Mouse (Mus musculus): ENCODE results near the gene Htra1.

DNA sequence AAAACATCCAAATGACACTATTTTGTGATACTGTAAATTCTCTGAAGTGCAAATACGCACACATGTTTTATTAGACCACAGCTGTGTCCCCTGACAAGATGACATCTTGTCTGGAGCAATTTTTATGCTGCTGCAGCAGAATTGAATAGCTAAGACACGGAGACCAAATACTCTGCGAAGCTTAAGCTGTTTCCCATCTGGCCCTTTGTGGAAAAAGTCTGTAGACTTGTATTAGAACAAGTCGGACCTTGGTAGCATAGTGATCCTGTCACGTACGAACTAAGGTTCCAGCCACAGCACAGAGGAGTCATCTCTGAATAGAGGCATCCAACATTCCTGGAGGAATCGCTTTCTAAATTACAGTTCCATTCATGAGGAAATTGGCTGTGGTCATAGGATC lies 48.4 kb downstream of the Htra1 start:
- TF ChIP-seq CTCF (IDR thresholded peaks at IDR 0.05; ENCODE audit: borderline replicate concordance, insufficient read depth, low read depth, low read length) (no peak), POLR2A (IDR thresholded peaks at IDR 0.05; ENCODE audit: borderline replicate concordance, insufficient read depth, low read length) (no peak)

All from cerebellum, adult 2 months (tissue).